Mouse (Mus musculus): ENCODE data around the gene Zfp710.

Gene Zfp710

DNA sequence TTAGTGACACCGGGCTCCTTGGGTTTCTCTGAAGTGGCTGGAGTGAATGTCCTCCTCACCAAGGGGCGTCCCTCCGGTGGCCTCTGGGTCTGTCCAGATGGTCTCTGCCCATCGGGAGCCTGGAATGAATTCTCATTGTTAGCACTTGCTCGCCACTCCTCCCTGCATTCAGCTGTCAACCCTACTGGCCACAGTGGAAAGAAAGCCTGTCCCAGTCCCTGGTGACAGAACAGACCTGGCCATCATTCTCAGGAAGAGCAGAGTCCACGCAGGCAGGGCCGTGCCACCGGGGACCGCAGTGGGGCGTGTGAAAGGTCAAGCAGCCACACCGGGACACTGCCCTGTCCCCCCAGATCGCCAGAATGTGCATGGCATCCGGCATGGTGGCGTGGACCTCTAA, 33.2 kb downstream of the Zfp710 start:
- no peak for DNase-seq (ENCODE audit: low spot score in 2 of 2)

DNA sequence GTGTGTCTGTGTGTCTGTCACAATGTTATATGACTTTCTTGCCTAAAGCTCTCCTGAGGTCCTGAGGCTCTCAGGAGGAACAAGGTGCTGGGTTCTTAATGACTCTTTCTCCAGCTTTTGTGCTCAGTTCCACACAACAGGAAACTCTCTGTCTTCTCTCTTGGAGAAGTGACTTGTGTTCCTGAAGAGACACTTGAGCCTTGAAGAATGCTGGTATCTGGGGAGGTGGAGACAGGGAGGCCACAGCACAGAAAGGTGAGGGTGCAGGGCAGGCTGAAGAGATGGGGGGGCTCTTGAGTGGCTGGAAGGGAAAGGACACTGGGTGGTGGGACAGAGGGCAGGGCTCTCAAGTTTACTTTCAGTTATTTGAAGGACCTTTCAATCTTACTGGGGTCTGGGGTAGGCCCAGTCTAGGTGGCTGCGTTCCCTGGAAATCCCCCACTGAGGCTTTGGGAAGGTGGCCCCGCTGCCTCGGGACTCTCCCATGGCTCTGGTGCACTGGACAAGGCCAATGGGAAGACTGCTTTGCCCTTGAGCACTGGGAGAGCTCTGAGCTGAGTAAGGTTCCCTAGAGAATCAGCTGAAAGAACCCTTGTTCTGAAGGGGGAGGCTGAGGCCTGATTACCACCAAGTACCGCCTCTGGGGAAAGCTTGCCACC, 33.9 kb downstream of the Zfp710 start:
- no peak for DNase-seq (ENCODE audit: low spot score in 2 of 2)

DNA sequence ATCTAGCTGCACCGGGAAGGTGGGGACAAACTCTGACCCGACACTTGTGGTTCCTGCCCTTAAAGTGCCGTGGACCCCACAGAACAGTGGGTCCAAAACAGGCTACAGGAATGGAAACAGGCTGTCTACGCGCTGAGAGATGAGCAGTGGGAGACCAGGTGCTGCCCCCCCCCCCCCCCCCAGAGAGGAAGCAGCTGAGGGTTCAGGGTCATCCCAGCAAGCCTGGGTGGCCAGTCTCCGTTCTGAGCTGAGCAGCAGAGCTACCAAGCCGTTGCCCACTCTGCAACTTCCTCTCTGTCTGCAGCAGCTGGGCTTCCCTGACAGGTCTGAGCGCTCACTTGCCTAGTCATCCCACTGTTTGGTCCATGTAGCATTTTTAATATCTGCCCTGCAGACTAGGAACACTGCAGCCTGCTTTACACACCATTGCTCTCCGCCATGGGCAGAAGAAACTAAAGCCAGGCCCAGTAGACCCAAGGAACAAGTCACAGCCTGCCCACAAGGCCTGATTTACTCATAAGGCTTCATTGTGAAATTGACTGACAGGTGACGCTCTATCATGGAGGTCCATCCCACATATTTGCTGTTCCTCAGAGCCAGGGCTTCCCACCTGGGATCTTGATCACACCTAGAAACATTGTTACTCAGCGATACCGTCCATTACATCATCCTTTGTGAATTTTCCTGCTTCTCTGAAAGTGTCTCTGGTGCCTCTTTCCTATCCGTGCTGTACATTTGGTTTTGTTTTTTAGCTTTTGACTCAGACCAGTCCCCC, 34.6 kb downstream of the Zfp710 start:
- DNase-seq (ENCODE audit: low spot score in 2 of 2) = no peak

DNA sequence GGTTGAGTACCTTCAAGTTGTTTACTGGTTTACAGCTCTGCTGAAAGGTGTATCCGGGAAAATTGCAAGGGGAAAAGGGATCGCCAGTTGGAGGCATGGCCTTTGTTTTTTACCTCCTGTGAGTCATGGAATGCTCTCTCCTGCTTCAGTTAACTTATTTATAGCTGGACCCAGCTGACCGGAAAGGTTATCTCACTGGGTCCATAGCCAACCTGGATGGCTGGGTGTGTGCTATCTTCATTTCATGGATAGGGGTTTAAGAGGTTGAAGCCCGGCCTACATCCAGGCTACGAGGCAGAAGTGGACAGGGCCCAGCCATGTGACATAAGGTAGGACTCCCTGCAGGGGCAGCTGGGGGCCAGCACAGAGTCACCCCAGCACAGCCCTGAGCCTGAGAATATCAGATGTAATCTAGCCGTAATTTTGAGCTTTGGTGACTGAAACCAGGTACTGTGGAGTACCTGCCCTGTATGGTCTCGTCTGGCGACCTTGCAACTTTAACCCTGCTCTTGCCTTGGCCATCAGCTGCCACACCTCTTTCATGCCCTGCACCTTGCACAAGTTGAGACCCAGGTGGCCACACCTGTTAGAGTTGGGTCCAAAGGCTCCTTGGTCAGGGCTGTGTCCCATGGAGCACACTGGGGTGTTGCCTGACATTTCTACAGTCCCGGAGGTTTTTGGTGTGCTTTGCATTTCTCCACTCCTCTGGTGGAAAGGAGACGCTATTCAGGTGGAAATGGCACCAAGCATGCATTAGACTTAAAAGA, 35.6 kb downstream of the Zfp710 start:
- no peak for DNase-seq (ENCODE audit: low spot score in 2 of 2)

DNA sequence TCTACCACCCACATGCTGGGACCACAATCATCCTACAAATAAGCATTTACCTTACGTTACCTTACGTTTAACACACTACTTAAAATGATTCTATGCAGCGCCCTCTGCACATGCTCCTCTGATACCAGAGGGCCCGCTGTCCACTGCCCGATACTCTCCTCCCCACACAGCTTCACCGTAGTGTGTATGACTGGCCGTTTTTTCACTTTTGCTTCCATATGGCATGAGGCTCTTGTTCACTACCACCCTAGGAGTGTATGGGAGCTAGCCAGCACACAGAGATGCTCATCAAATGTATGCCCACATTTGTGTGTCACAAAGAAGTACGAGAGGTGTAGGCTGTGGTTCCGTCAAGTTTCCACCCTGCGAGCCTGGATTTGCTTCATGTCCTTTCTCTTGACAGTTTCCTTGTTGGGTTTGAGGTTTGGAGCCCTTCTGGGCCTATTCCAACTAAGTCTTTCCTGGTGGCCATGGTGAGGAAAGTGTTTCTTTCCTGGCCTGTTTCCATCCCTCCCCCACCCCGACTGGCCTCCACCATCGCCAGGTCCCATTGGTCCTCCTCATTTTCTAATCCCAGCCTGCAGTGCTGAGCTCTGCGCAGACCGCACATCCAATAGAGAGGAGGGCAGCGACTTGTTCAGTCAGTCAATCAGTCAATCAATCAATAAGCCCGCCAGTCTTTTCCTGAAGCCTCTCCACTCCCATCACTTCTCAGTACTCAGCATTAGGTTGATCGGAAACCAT, 37.6 kb downstream of the Zfp710 start:
- DNase-seq (ENCODE audit: low spot score in 2 of 2) = no peak

DNA sequence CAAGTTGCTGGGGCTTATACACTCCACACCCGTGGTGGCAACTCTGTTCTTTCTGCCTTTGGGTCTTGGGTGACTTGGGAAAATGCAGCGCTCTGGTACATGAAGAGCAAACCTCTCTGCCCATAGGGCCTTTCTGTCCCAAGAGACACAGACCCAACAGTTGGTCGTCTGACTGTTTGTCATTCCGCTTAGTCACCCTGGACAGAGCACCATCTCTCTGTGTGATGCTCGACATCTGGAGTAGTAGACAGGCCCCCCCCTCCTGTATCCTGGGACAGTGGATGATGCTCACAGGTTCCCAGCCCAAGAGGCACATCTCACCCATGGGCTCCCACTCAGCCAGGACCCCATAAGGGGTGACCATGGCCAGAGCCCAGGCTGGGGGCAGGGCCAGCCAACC, 38.6 kb downstream of the Zfp710 start:
- DNase-seq (ENCODE audit: low spot score in 2 of 2) = no peak

DNA sequence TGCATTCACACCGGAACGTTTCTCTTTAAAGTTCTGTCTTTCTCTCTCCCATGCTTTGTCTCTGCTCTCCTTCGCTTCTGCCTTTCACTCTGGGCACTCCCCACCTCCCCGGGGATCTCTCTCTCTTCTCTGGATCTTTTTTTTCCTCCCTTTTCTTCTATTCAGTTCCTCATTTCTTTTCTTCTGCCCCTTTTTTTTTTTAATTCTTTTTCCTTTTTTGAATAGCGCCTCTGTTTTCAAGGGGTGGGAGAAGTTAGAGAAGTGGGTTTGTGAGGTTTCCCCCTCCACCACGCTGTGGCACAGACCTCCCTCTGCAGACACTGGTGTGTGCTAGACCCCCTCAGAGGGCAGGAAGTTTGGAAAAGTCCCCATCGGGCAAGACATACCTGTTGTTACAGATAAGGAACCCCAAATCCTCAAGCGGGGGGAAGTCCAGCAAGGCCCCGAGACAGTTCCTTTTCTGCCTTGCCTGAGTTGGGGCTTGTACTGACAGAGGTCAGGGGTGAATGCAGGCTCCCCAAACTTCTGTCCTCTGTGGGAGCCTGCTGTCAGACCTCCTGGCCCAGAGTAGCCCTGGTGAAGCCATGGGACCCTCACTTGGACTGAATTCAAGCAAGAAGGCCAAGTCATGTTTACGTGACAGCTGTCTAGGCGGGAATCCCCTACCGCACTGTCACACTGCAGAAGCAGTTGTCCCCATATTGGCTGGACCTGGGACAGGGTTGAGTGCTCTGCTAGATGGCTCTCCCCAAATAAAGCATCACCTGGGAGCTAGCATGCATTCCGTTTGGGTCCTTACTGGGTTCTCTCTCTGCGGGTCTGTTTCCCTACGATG, 39.5 kb downstream of the Zfp710 start:
- DNase-seq (ENCODE audit: low spot score in 2 of 2) = no peak

DNA sequence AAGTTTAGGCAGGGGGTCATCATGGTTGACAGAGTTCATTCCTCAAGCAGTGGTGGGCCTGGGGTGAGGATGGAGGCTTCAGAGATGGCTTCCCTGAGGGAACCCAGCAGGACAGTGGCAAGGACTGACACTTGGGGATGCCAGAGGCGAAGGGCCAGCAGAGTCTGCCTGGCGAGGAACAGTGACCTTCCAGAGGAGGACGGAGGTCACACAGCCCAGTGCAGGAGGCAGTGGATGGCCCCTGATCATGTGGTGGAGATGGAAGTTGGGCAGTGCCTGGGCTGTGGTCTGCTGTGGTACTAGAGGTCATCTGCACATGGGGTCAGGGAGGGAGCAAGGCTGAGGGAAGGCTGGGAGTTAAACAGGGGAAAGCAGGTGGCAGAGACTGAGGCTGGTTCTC, 40.6 kb downstream of the Zfp710 start:
- no peak for DNase-seq (ENCODE audit: low spot score in 2 of 2)

DNA sequence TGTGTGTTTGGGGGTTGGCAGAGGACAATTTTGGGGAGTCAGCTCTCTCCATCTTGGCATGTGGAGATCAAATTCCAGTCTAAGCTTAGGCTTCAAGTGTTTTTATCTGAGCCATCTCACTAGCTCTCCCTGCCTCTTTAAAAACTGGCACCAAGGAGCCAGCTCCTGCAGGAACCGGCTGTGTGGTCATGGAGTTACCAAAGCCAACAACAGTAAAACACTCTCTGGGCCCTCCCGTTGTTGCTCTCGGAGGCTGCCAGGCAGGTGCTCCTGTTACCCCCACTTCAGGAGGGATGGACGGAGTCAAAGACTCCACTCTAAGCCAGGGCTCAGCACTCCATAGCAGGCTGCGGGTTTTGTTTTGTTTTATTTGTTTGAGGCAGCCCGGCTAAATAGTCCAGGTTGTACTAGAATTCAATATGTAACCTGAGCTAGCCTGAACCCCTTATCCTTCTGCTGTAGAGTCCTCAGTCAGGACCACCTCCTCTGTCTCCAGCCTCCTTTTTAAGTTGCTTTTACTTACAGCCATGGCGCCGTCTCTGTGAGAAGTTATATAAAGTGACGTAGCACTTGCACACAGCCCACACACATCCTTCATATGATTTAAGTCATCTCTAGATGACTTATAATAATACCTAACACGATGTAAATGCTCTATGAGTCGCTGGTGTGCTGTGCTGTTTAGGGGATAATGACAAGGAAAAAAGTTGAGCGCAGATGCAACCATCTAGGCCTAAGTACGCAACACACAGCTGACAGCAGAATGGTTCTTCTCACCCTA, 42.3 kb downstream of the Zfp710 start:
- no peak for DNase-seq (ENCODE audit: low spot score in 2 of 2)

DNA sequence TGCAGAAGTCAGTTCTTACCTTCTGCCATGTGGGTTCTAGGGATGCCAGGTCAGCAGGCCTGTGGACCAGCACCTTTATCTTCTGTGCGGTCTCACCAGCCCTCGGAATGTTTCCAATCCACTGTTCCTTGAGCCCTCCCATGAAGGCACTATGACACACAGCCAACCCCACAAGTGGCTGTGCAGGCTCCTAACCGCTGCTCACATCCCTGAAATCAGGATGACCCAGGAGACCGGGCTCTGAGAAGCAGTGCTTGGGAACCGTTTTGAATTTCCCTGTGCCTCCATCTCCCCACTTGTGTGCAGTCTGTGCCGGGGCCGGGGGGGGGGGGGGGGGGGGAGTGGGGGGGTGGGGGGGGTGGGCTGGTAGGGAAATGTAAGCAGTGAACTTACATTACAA, 43.7 kb downstream of the Zfp710 start:
- no peak for DNase-seq (ENCODE audit: low spot score in 2 of 2)

DNA sequence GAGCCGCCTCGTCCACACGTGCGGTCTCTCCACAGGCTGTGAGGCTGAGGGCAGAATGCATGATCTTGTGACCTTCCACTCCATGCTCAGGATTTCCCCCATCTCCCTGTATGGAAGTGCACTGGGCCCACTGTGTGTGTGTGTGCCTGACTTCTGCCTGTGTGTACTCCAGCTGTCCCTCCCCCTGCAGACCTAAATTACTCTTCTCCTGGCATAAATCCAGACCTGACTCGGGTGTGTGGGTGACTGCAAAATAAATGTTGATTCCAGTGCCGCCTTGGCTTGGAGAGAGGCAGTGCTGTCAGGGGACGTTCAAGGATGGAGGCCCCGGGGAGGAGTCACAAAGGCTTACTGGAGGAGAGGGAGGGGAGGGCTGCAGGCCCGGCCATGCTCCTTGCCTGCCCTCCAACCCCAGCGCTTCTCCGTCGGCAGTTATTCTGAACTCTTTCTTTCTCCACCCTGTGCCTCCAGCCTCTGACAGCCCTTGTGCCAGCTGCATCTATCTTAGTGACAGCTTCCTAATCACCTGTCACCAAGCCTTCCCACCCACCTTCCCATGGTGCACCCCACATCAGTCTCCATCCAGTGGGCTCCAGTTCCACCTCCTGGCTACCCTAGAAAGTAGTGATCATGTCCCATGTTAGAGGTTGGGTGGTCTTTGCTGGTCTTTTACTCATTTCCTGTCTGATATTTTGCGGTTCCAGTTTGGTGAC, 45.2 kb downstream of the Zfp710 start:
- DNase-seq (ENCODE audit: low spot score in 2 of 2) = no peak

DNA sequence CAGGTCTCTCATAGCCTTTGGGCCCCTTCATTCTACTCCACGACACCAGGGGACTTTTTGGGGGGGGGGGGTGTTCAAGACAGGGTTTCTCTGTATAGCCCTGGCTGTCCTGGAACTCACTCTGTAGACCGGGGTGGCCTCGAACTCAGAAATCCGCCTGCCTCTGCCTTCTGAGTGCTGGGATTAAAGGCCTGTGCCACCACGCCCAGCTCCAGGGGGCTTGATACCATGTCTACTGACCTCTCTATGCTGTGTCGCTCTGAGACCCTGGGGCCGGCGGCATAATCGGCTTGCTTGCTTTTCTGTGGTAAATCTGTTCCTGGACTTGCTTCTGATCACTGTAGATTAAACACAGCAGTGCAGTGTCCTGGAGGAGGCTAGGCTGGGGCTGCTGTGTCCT, 46.6 kb downstream of the Zfp710 start:
- no peak for DNase-seq (ENCODE audit: low spot score in 2 of 2)

DNA sequence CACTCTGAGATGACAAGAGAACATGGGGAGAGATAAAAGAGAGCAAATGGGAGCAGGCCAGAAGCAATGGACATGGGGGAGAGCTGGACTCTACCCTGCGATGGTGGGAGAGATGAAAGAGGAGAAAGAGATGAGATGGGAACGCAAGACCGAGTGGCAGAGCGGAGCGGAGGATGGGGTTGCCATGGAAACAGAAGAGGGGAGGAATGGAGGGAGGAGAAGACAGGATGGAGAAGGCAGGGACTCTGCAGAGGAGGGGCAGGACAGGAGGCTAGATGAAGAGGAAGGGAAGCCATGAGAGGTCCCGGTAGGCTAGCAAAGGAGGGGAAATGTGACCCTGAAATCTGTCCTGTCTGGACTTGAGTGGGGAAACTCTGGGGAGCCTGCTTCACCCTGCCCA, 47.7 kb downstream of the Zfp710 start:
- no peak for DNase-seq (ENCODE audit: low spot score in 2 of 2)

DNA sequence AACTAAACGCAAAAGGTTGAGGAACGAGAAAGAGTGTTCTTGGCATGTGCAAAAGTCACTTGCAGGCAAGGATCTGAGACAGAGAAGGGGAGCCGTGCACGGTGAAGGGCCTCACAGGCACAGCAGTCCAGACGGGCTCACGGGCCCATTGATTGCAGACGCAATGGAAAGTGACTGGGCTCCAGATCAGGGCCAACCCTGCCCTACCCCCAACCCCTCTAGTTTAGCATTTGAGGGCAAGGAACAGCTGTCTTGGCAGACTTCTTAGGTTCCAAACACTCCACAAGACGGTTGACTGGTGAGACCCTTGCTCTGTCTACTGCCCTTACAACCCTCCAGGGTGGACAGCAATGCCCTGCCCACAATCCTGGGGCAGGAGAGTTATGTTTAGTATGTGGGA, 48.9 kb downstream of the Zfp710 start:
- DNase-seq (ENCODE audit: low spot score in 2 of 2) = no peak

DNA sequence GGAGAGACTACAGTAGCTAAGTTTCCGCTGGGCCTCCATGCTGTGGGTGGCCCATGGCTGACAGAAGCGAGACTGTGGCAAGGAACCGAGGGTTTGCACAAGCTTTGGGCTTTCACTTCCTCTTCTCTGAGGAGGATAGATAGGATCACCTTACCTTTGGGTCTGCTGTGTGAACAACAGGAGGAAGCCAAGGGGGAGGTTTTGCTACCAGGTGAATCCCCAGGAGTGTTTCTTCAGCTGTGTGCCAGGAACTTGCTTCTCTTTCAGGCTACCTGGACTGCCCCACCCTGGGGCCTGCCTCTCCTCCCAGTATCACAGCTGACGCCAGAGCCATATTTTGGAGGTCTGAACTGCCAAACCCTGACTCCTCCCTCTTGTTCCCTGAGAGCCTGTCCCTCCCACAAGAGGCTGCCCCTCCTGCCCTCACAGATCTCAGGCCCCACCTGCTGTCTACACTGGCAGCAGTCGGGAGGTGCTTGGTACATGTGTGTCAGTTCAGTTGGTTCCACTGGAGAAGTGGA, 50.4 kb downstream of the Zfp710 start:
- DNase-seq (ENCODE audit: low spot score in 2 of 2) = peak in 1 of 2 experiments; percentile 73

DNA sequence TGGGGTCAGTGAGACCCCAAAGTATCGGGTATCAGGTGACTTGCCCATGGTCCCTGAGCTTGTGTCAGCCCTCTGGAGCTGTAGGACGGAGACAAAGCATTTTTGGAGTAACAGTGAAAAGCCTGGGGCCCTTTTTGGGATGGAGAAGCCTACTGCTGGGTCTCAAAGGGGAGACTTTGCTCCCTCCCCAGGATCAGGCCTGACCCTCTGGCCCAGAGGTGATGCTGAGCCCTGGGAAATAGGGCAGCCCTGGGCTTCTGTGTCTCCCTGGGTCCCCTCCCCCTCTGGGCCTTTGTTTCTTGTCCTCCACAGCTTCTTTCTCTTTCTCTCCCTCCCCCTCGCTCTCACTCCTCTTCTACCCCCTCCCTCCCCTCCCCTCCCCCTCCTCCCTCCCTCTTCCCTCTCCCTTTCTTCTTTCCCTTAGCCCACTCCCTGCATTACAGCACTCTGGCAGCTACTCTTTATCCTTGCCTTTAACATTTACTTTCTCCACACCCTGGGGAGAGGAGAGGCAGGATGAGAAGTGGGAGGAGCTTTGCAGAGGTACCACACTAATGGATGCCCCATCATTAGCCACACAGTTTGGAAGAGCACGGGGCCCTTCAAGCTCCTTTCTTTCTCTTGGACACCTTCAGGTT, 51.5 kb downstream of the Zfp710 start:
- no peak for DNase-seq (ENCODE audit: low spot score in 2 of 2)

DNA sequence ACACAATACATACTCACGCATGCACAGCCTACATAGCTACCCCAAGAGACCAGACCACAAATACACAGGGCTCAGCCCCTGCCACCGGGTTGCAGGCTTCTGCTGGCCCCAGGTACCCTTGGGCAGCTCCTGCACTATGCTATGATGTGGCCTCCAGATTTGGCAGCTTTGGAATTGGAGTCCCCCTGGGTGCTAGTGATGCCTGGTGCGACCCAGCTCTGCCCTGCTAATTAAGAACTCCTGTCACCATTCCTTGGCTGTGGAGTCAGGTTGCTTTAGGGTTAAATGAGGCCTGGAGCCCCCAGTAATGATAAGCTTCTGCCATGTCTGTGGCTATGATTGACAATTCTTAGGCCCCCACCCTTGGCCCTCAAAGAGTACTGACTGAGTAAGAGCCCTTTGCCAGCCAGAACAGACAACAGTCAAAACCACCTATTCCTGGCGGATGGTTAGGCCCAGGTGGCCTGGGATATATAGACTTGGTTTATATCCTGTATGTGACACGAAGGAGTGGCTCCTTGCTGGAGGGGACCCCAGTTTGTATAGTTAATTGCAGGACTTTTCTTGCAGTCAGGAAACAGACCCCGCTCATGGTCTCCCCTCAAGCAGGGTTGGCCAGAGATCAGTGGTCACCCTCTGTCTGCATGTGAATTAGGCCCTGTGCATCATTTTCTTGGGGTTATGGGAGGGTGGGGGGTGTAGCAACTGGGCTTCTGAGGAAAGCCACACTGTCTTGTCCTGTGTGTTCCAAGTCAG, 52.5 kb downstream of the Zfp710 start:
- no peak for DNase-seq (ENCODE audit: low spot score in 2 of 2)

DNA sequence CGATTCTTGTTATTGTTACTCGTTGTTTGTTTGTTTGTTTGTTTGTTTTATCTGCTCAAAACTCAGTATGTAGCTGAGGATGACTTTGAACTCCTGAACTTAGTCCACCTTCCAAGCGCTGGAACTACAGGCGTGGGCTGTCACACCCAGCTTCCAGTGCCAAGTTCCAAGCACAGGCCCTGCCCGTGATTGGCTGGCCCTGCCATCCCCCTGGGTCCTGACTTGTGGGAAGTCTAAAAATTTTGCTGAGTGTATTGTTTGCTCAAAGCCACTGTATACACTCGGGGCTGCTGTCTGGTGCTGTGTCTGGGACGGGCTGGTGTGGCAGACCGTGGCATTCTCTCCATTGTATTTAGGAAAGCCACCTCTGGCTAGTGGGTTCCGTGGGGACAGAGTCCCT, 53.2 kb downstream of the Zfp710 start:
- DNase-seq (ENCODE audit: low spot score in 2 of 2) = no peak
